Mouse (Mus musculus): Measurements from ENCODE around the gene Mycbp. TPM values are rescaled to one million over a fixed set of nuclear protein-coding genes. Genes with fewer than 3 reads are reported as not detected.

The Mycbp gene
- polyA plus RNA-seq, 1 experiment: 21.8 TPM

- TF ChIP-seq CTCF (IDR thresholded peaks at IDR 0.05; ENCODE audit: control insufficient read depth, insufficient read depth, insufficient read length) (no peak), USF1 (IDR thresholded peaks at IDR 0.05; ENCODE audit: low read depth) (no peak), MYOD1 (IDR thresholded peaks at IDR 0.05; ENCODE audit: control insufficient read depth, insufficient read length, low read depth) (no peak), FOSL1 (IDR thresholded peaks at IDR 0.05; ENCODE audit: insufficient read depth, low read length, poor library complexity, severe bottlenecking) (no peak), MAX (IDR thresholded peaks at IDR 0.05) (no peak), MYOG (IDR thresholded peaks at IDR 0.05; ENCODE audit: control insufficient read depth, extremely low read depth, insufficient read length) (no peak), CEBPB (IDR thresholded peaks at IDR 0.05; ENCODE audit: low read depth) (no peak)
- Histone ChIP-seq H3K36me3 (ENCODE audit: control insufficient read depth, insufficient read depth) (no peaks in the 10 kb centered on the region), H3K27me3 (ENCODE audit: control insufficient read depth, insufficient read depth, insufficient read length) (peaks cover 28% of the 10 kb centered on the region), H3K4me3 (ENCODE audit: insufficient read depth, poor library complexity, severe bottlenecking) (no peak overlapping the region), H3K79me2 (ENCODE audit: control insufficient read depth, insufficient read depth) (no peaks in the 10 kb centered on the region), H3K79me3 (ENCODE audit: low read depth) (no peaks in the 10 kb centered on the region), H3ac (ENCODE audit: control insufficient read depth, insufficient read length, low read depth) (no peak overlapping the region)
Observed at GRCm38 (mm10) chr4:123946701-123947100, 42.1 kb downstream of the Mycbp start.

GRCm38 (mm10) chr4:123947149-123947548 is 42.5 kb downstream of the Mycbp start:
- H3K79me3 ChIP-seq (ENCODE audit: low read depth): no peaks in the 10 kb centered on the region
- TF ChIP-seq MYOG (IDR thresholded peaks at IDR 0.05; ENCODE audit: control insufficient read depth, extremely low read depth, insufficient read length) (no peak), CTCF (IDR thresholded peaks at IDR 0.05; ENCODE audit: control insufficient read depth, insufficient read depth, insufficient read length) (no peak), MAX (IDR thresholded peaks at IDR 0.05) (no peak), FOSL1 (IDR thresholded peaks at IDR 0.05; ENCODE audit: insufficient read depth, low read length, poor library complexity, severe bottlenecking) (no peak), USF1 (IDR thresholded peaks at IDR 0.05; ENCODE audit: low read depth) (no peak)
- H3K79me2 ChIP-seq (ENCODE audit: control insufficient read depth, insufficient read depth): no peaks in the 10 kb centered on the region
- H3K4me3 ChIP-seq (ENCODE audit: insufficient read depth, poor library complexity, severe bottlenecking): no peak overlapping the region
- H3K36me3 ChIP-seq (ENCODE audit: control insufficient read depth, insufficient read depth): no peaks in the 10 kb centered on the region
- H3ac ChIP-seq (ENCODE audit: control insufficient read depth, insufficient read length, low read depth): no peak overlapping the region
- peaks cover 28% of the 10 kb centered on the region for H3K27me3 ChIP-seq (ENCODE audit: control insufficient read depth, insufficient read depth, insufficient read length)

- no peaks in the 10 kb centered on the region for H3K79me3 ChIP-seq (ENCODE audit: low read depth)
- no peak overlapping the region for H3K4me3 ChIP-seq (ENCODE audit: insufficient read depth, poor library complexity, severe bottlenecking)
- no peaks in the 10 kb centered on the region for H3K79me2 ChIP-seq (ENCODE audit: control insufficient read depth, insufficient read depth)
- peaks cover 31% of the 10 kb centered on the region for H3K27me3 ChIP-seq (ENCODE audit: control insufficient read depth, insufficient read depth, insufficient read length)
- no peaks in the 10 kb centered on the region for H3K36me3 ChIP-seq (ENCODE audit: control insufficient read depth, insufficient read depth)
- no peak overlapping the region for H3ac ChIP-seq (ENCODE audit: control insufficient read depth, insufficient read length, low read depth)
- TF ChIP-seq CTCF (IDR thresholded peaks at IDR 0.05; ENCODE audit: control insufficient read depth, insufficient read depth, insufficient read length) (no peak), MYOG (IDR thresholded peaks at IDR 0.05; ENCODE audit: control insufficient read depth, extremely low read depth, insufficient read length) (no peak), MYOD1 (IDR thresholded peaks at IDR 0.05; ENCODE audit: control insufficient read depth, insufficient read length, low read depth) (no peak), USF1 (IDR thresholded peaks at IDR 0.05; ENCODE audit: low read depth) (no peak), CEBPB (IDR thresholded peaks at IDR 0.05; ENCODE audit: low read depth) (no peak), FOSL1 (IDR thresholded peaks at IDR 0.05; ENCODE audit: insufficient read depth, low read length, poor library complexity, severe bottlenecking) (no peak), MAX (IDR thresholded peaks at IDR 0.05) (no peak)
Observed at GRCm38 (mm10) chr4:123948901-123949300, 44.3 kb downstream of the Mycbp start.

- H3K4me3 ChIP-seq (ENCODE audit: insufficient read depth, poor library complexity, severe bottlenecking): no peak overlapping the region
- H3K79me3 ChIP-seq (ENCODE audit: low read depth): no peaks in the 10 kb centered on the region
- no peak for TF ChIP-seq MAX (IDR thresholded peaks at IDR 0.05)
- TF ChIP-seq MYOD1 (IDR thresholded peaks at IDR 0.05; ENCODE audit: control insufficient read depth, insufficient read length, low read depth): no peak
- no peak for TF ChIP-seq FOSL1 (IDR thresholded peaks at IDR 0.05; ENCODE audit: insufficient read depth, low read length, poor library complexity, severe bottlenecking)
- TF ChIP-seq MYOG (IDR thresholded peaks at IDR 0.05; ENCODE audit: control insufficient read depth, extremely low read depth, insufficient read length): no peak
- no peak for TF ChIP-seq CEBPB (IDR thresholded peaks at IDR 0.05; ENCODE audit: low read depth)
- TF ChIP-seq CTCF (IDR thresholded peaks at IDR 0.05; ENCODE audit: control insufficient read depth, insufficient read depth, insufficient read length): no peak
- no peak for TF ChIP-seq USF1 (IDR thresholded peaks at IDR 0.05; ENCODE audit: low read depth)
- no peaks in the 10 kb centered on the region for H3K36me3 ChIP-seq (ENCODE audit: control insufficient read depth, insufficient read depth)
- peaks cover 31% of the 10 kb centered on the region for H3K27me3 ChIP-seq (ENCODE audit: control insufficient read depth, insufficient read depth, insufficient read length)
- no peaks in the 10 kb centered on the region for H3K79me2 ChIP-seq (ENCODE audit: control insufficient read depth, insufficient read depth)
- no peak overlapping the region for H3ac ChIP-seq (ENCODE audit: control insufficient read depth, insufficient read length, low read depth)
Observed at GRCm38 (mm10) chr4:123949649-123950048, 45.0 kb downstream of the Mycbp start.

GRCm38 (mm10) chr4:123952059-123952458 is 47.4 kb downstream of the Mycbp start:
- H3K27me3 ChIP-seq (ENCODE audit: control insufficient read depth, insufficient read depth, insufficient read length): peaks cover 37% of the 10 kb centered on the region
- H3K79me3 ChIP-seq (ENCODE audit: low read depth): no peaks in the 10 kb centered on the region
- no peak overlapping the region for H3K4me3 ChIP-seq (ENCODE audit: insufficient read depth, poor library complexity, severe bottlenecking)
- no peaks in the 10 kb centered on the region for H3K79me2 ChIP-seq (ENCODE audit: control insufficient read depth, insufficient read depth)
- no peaks in the 10 kb centered on the region for H3K36me3 ChIP-seq (ENCODE audit: control insufficient read depth, insufficient read depth)
- no peak overlapping the region for H3ac ChIP-seq (ENCODE audit: control insufficient read depth, insufficient read length, low read depth)
- TF ChIP-seq MYOG (IDR thresholded peaks at IDR 0.05; ENCODE audit: control insufficient read depth, extremely low read depth, insufficient read length): no peak
- TF ChIP-seq MAX (IDR thresholded peaks at IDR 0.05): no peak
- TF ChIP-seq USF1 (IDR thresholded peaks at IDR 0.05; ENCODE audit: low read depth): no peak
- TF ChIP-seq CTCF (IDR thresholded peaks at IDR 0.05; ENCODE audit: control insufficient read depth, insufficient read depth, insufficient read length): no peak
- TF ChIP-seq CEBPB (IDR thresholded peaks at IDR 0.05; ENCODE audit: low read depth): no peak
- no peak for TF ChIP-seq MYOD1 (IDR thresholded peaks at IDR 0.05; ENCODE audit: control insufficient read depth, insufficient read length, low read depth)
- TF ChIP-seq FOSL1 (IDR thresholded peaks at IDR 0.05; ENCODE audit: insufficient read depth, low read length, poor library complexity, severe bottlenecking): no peak
